ENCODE assay signal across 23 mouse cellular contexts in genomic region chr13:103676831-103677230, GRCm38 (mm10).
DNase-seq lines count a peak whose midpoint lies in the region; ATAC-seq and TF ChIP-seq lines count a peak whose summit lies in the region.
"Had no signal": no experiment of that assay in that cellular context is flagged by ENCODE, and none has a peak within 500 bp of the region (broad histone marks: within the 10 kb centered on the region; RNA-seq: fewer than 3 reads in every experiment).

No protein-coding gene starts in this region.

- ATAC-seq in forebrain, embryonic 15.5 days (replicated peaks): peak; percentile 55; the same call in 1 of the 2 replicates
- no peak for ATAC-seq in forebrain, postnatal 0 days
- no peak for ATAC-seq in liver, embryonic 11.5 days (replicated peaks; ENCODE audit: low FRiP score)
- ATAC-seq in midbrain, embryonic 15.5 days (replicated peaks): peak; percentile 79
- ATAC-seq: intestine, embryonic 16.5 days had no signal

- no peaks in the 10 kb centered on the region for H3K4me1 ChIP-seq in forebrain, embryonic 15.5 days
- H3K4me1 ChIP-seq in forebrain, postnatal 0 days (ENCODE audit: insufficient read depth): no peaks in the 10 kb centered on the region
- no peaks in the 10 kb centered on the region for H3K4me1 ChIP-seq in liver, embryonic 11.5 days (replicated peaks; ENCODE audit: control insufficient read depth, insufficient read depth, low read length)
- peaks cover 5% of the 10 kb centered on the region; the same call in 1 of the 2 replicates for H3K4me1 ChIP-seq in midbrain, embryonic 15.5 days
- H3K4me1 ChIP-seq: embryonic facial prominence, embryonic 15.5 days; heart, embryonic 12.5 days had no signal

- H3K4me3 ChIP-seq in forebrain, embryonic 15.5 days: no peak overlapping the region
- H3K4me3 ChIP-seq in forebrain, postnatal 0 days (ENCODE audit: low read depth, low read length): no peak overlapping the region
- no peak overlapping the region for H3K4me3 ChIP-seq in liver, embryonic 11.5 days (ENCODE audit: low read depth, low read length)
- no peak overlapping the region for H3K4me3 ChIP-seq in midbrain, embryonic 15.5 days
- H3K4me3 ChIP-seq: embryonic facial prominence, embryonic 15.5 days; erythroblast, embryonic 14.5 days; forebrain, embryonic 10.5 days; heart, adult 2 months; heart, embryonic 12.5 days had no signal

- no peak overlapping the region for H3K4me2 ChIP-seq in forebrain, embryonic 15.5 days (replicated peaks)
- H3K4me2 ChIP-seq in forebrain, postnatal 0 days (ENCODE audit: low read depth): no peak overlapping the region
- H3K4me2 ChIP-seq in liver, embryonic 11.5 days: no peak overlapping the region
- no peak overlapping the region for H3K4me2 ChIP-seq in midbrain, embryonic 15.5 days
- H3K4me2 ChIP-seq: embryonic facial prominence, embryonic 15.5 days; heart, embryonic 12.5 days; hindbrain, embryonic 14.5 days had no signal

- H3K9me3 ChIP-seq in forebrain, embryonic 15.5 days: no peaks in the 10 kb centered on the region
- H3K9me3 ChIP-seq in forebrain, postnatal 0 days (ENCODE audit: low read length): no peaks in the 10 kb centered on the region
- no peaks in the 10 kb centered on the region for H3K9me3 ChIP-seq in liver, embryonic 11.5 days (ENCODE audit: control insufficient read depth, low read length)
- no peaks in the 10 kb centered on the region for H3K9me3 ChIP-seq in midbrain, embryonic 15.5 days
- H3K9me3 ChIP-seq: embryonic facial prominence, embryonic 15.5 days; forebrain, embryonic 10.5 days; heart, embryonic 12.5 days had no signal

- WGBS in forebrain, embryonic 15.5 days: 27% methylated on average over 13 of the region's 13 CpGs
- WGBS in forebrain, postnatal 0 days: 29% methylated on average over 13 of the region's 13 CpGs
- WGBS in liver, embryonic 11.5 days: 77% methylated on average over 13 of the region's 13 CpGs
- 36% methylated on average over 13 of the region's 13 CpGs for WGBS in midbrain, embryonic 15.5 days

- no peak overlapping the region for H3K27ac ChIP-seq in forebrain, embryonic 15.5 days (replicated peaks)
- H3K27ac ChIP-seq in forebrain, postnatal 0 days (ENCODE audit: low read depth, low read length): no peak overlapping the region
- H3K27ac ChIP-seq in liver, embryonic 11.5 days (ENCODE audit: low read depth, low read length): no peak overlapping the region
- peak overlapping the region; percentile 46 for H3K27ac ChIP-seq in midbrain, embryonic 15.5 days
- H3K27ac ChIP-seq: embryonic facial prominence, embryonic 15.5 days; forebrain, embryonic 10.5 days; heart, adult 2 months; hindbrain, embryonic 14.5 days had no signal

- no peak for TF ChIP-seq CTCF in forebrain, postnatal 0 days (IDR thresholded peaks at IDR 0.05; ENCODE audit: low read depth)
- TF ChIP-seq CTCF in brain, embryonic 14.5 days (IDR thresholded peaks at IDR 0.05; ENCODE audit: borderline replicate concordance, extremely low read depth, insufficient read depth, insufficient read length): no peak

- no peak overlapping the region for H3K9ac ChIP-seq in forebrain, embryonic 15.5 days (replicated peaks)
- H3K9ac ChIP-seq in forebrain, postnatal 0 days: no peak overlapping the region
- no peak overlapping the region for H3K9ac ChIP-seq in liver, embryonic 11.5 days (ENCODE audit: low read depth, low read length)
- no peak overlapping the region for H3K9ac ChIP-seq in midbrain, embryonic 15.5 days
- H3K9ac ChIP-seq: embryonic facial prominence, embryonic 15.5 days; heart, embryonic 12.5 days; hindbrain, embryonic 14.5 days had no signal

- no peaks in the 10 kb centered on the region for H3K36me3 ChIP-seq in forebrain, embryonic 15.5 days
- no peaks in the 10 kb centered on the region for H3K36me3 ChIP-seq in forebrain, postnatal 0 days (ENCODE audit: insufficient read depth)
- no peaks in the 10 kb centered on the region for H3K36me3 ChIP-seq in liver, embryonic 11.5 days (ENCODE audit: control insufficient read depth, insufficient read depth, low read length)
- H3K36me3 ChIP-seq in midbrain, embryonic 15.5 days (replicated peaks): no peaks in the 10 kb centered on the region
- H3K36me3 ChIP-seq: embryonic facial prominence, embryonic 15.5 days; forebrain, embryonic 10.5 days; heart, embryonic 12.5 days had no signal

- H3K27me3 ChIP-seq in forebrain, embryonic 15.5 days: no peaks in the 10 kb centered on the region
- no peaks in the 10 kb centered on the region for H3K27me3 ChIP-seq in forebrain, postnatal 0 days (ENCODE audit: insufficient read depth, low read length)
- H3K27me3 ChIP-seq in liver, embryonic 11.5 days (replicated peaks; ENCODE audit: control insufficient read depth, insufficient read depth, low read length): no peaks in the 10 kb centered on the region
- no peaks in the 10 kb centered on the region for H3K27me3 ChIP-seq in midbrain, embryonic 15.5 days (replicated peaks)
- H3K27me3 ChIP-seq: CH12.LX; embryonic facial prominence, embryonic 15.5 days; heart, embryonic 12.5 days had no signal

- TF ChIP-seq POLR2A in brain, embryonic 14.5 days (IDR thresholded peaks at IDR 0.05; ENCODE audit: borderline replicate concordance, extremely low read depth, insufficient read depth, insufficient read length, poor library complexity, severe bottlenecking): no peak

- DNase-seq in forebrain, postnatal 0 days: no peak
- peak; percentile 22 for DNase-seq in liver, embryonic 11.5 days (ENCODE audit: low spot score)
- no peak for DNase-seq in liver
- DNase-seq in brain, embryonic 14.5 days (ENCODE audit: low read depth): peak; percentile 75
- DNase-seq in lung, postnatal 14 days: no peak
- DNase-seq: adrenal gland, adult 2 months; adrenal gland, postnatal 25 days; cerebellum, adult 11 months; cerebellum, adult 8-10 months; cerebellum, postnatal 14 days; embryo, embryonic 11 days; gastrocnemius, postnatal 10 days; heart, adult 2 months; heart, postnatal 36 days had no signal

Comparison
In these comparisons a context has a peak if more than half of its experiments do, and no peak if none do; other contexts are left out.
1. ATAC-seq: peak in forebrain, embryonic 15.5 days (single experiment) and midbrain, embryonic 15.5 days (single experiment); none in forebrain, postnatal 0 days (single experiment) and liver, embryonic 11.5 days (single experiment).
2. DNase-seq: peak in liver, embryonic 11.5 days (single experiment) and brain, embryonic 14.5 days (single experiment); none in forebrain, postnatal 0 days (single experiment), liver (single experiment) and lung, postnatal 14 days (single experiment).